Mouse (Mus musculus): ENCODE results near the gene Tmem127.
"Not testable (repeated sequence)": the region's sequence is repeated elsewhere in the genome, so short reads cannot be mapped to it uniquely, and the experiment has no call there.

The Tmem127 gene

GRCm38 (mm10) chr2:127247592-127248333 lies at the start of gene Tmem127, which contains the start of gene Ciao1:
TSS of gene Tmem127 (plus strand) at chr2:127247908.
TSS of gene Ciao1 (minus strand) at chr2:127247816.
- peak; percentile 93 for DNase-seq (ENCODE audit: low spot score)

- peak; percentile 55 for DNase-seq (ENCODE audit: low spot score)
Measured at GRCm38 (mm10) chr2:127204932-127205331, 42.8 kb upstream of the Tmem127 start.

- not testable (repeated sequence) for DNase-seq (ENCODE audit: low spot score)
Measured at GRCm38 (mm10) chr2:127205936-127206335, 41.8 kb upstream of the Tmem127 start.

- no peak for DNase-seq (ENCODE audit: low spot score)
Measured at GRCm38 (mm10) chr2:127206916-127207315, 40.8 kb upstream of the Tmem127 start.

GRCm38 (mm10) chr2:127207547-127208451 lies 39.9 kb upstream of the Tmem127 start, which contains the start of the genes 1810024B03Rik and Snrnp200:
TSS of gene 1810024B03Rik (minus strand) at chr2:127208280.
TSS of gene Snrnp200 (plus strand) at chr2:127208386.
- DNase-seq (ENCODE audit: low spot score), result peak; percentile 87

GRCm38 (mm10) chr2:127208452-127208769 lies 39.3 kb upstream of the Tmem127 start:
- no peak for DNase-seq (ENCODE audit: low spot score)

GRCm38 (mm10) chr2:127210701-127211100 lies 37.0 kb upstream of the Tmem127 start:
- DNase-seq (ENCODE audit: low spot score), result no peak

- no peak for DNase-seq (ENCODE audit: low spot score)
Measured at GRCm38 (mm10) chr2:127217746-127218145, 30.0 kb upstream of the Tmem127 start.

GRCm38 (mm10) chr2:127225261-127225660 lies 22.4 kb upstream of the Tmem127 start:
- no peak for DNase-seq (ENCODE audit: low spot score)

- no peak for DNase-seq (ENCODE audit: low spot score)
Measured at GRCm38 (mm10) chr2:127237897-127238610, 9.7 kb upstream of the Tmem127 start.

- DNase-seq (ENCODE audit: low spot score), result no peak
Measured at GRCm38 (mm10) chr2:127240065-127240464, 7.6 kb upstream of the Tmem127 start.

- peak; percentile 21 for DNase-seq (ENCODE audit: low spot score)
Measured at GRCm38 (mm10) chr2:127248334-127249004, 761 bp downstream of the Tmem127 start.

- DNase-seq (ENCODE audit: low spot score), result no peak
Measured at GRCm38 (mm10) chr2:127250291-127251008, 2.7 kb downstream of the Tmem127 start.

GRCm38 (mm10) chr2:127251457-127251856 lies 3.7 kb downstream of the Tmem127 start:
- no peak for DNase-seq (ENCODE audit: low spot score)

GRCm38 (mm10) chr2:127251880-127252527 lies 4.3 kb downstream of the Tmem127 start:
- DNase-seq (ENCODE audit: low spot score), result no peak

- DNase-seq (ENCODE audit: low spot score), result no peak
Measured at GRCm38 (mm10) chr2:127252787-127253186, 5.1 kb downstream of the Tmem127 start.

GRCm38 (mm10) chr2:127254604-127255134 lies 7.0 kb downstream of the Tmem127 start:
- DNase-seq (ENCODE audit: low spot score), result no peak

- no peak for DNase-seq (ENCODE audit: low spot score)
Measured at GRCm38 (mm10) chr2:127255294-127255693, 7.6 kb downstream of the Tmem127 start.

GRCm38 (mm10) chr2:127259340-127259739 lies 11.6 kb downstream of the Tmem127 start:
- DNase-seq (ENCODE audit: low spot score), result peak; percentile 13

- no peak for DNase-seq (ENCODE audit: low spot score)
Measured at GRCm38 (mm10) chr2:127262480-127262879, 14.8 kb downstream of the Tmem127 start.

All from ovary, postnatal 14 days (tissue).